Mouse (Mus musculus) liver, embryonic 18 days (tissue): ENCODE measurements around the gene Hmgb1. TPM values are rescaled to one million over a fixed set of nuclear protein-coding genes. Genes with fewer than 3 reads are reported as not detected.

Experiments used
- polyA plus RNA-seq: library from polyadenylated mRNA; depleted of rRNA; stranded (reverse); fragments of >200 nt; gene quantifications from 2 replicates; pipeline ENCODE4 v1.2.3, GENCODE M21; 2012; rRNA removed

Gene Hmgb1
- polyA plus RNA-seq: 132 and 135 TPM in 2 replicates

GRCm38 (mm10) chr5:149184104-149184843 is at the start of gene Hmgb1, which contains the start of gene Uspl1:
Gene Hmgb1 (minus strand): TSS chr5:149184489.
Gene Uspl1 (plus strand): TSS chr5:149184350.

Other genes with a start within 250 kb of the Hmgb1 start
- not detected in 2 replicates for gene Gm42791, start 189.3 kb downstream of the Hmgb1 start, polyA plus RNA-seq
- gene Uspl1, start 139 bp downstream of the Hmgb1 start, polyA plus RNA-seq: 6.8 and 7.2 TPM in 2 replicates
- gene Alox5ap, start 80.3 kb upstream of the Hmgb1 start, polyA plus RNA-seq: 79.1 and 97.0 TPM in 2 replicates
- gene Medag, start 227.3 kb upstream of the Hmgb1 start, polyA plus RNA-seq: 0.32 and 0.35 TPM in 2 replicates